Mouse (Mus musculus) embryonic fibroblast, embryonic 13.5 days (primary cell): Measurements from ENCODE around the gene Scrn3.

Experiments
- CTCF ChIP-seq: IDR thresholded peaks from 2 replicates; pipeline ENCODE4 v1.5.1; 2011; ENCODE audit warnings: mild to moderate bottlenecking, control low read depth, low read length, moderate library complexity, borderline replicate concordance; ENCODE audit not compliant: insufficient read depth
- POLR2A ChIP-seq: IDR thresholded peaks from 2 replicates; pipeline ENCODE4 v1.6.1; 2011; ENCODE audit warnings: low read depth, mild to moderate bottlenecking, control low read depth, low read length, moderate library complexity

GRCm38 (mm10) chr2:73325871-73326270, 13.5 kb downstream of the Scrn3 start:
- TF ChIP-seq CTCF: no peak
- TF ChIP-seq POLR2A: no peak
